Mouse (Mus musculus) heart, embryonic 11.5 days (tissue): Measurements from ENCODE around the gene Cnnm3. TPM values are rescaled to one million over a fixed set of nuclear protein-coding genes. Genes with fewer than 3 reads are reported as not detected.

Source experiments
- ATAC-seq: fragments of 200-750 bp; cut with Nextera tagmentation; replicated peaks from 2 replicates; pipeline ENCODE4 v1.8.0; 2017; ENCODE audit warnings: moderate library complexity; ENCODE audit not compliant: insufficient number of reproducible peaks, low FRiP score, low TSS enrichment
- H3K27ac ChIP-seq: fragments of 300-500 bp; sonication (generic); 2 replicates; pipeline ENCODE4 v1.5.1; 2014; ENCODE audit warnings: mild to moderate bottlenecking, low read depth, low read length
- H3K27me3 ChIP-seq: fragments of 300-500 bp; sonication (generic); 2 replicates; pipeline ENCODE4 v1.6.1; 2014; ENCODE audit warnings: mild to moderate bottlenecking, low read length, mixed read lengths; ENCODE audit not compliant: control insufficient read depth, insufficient read depth
- H3K36me3 ChIP-seq: fragments of 300-500 bp; sonication (generic); 2 replicates; pipeline ENCODE4 v1.6.1; 2014; ENCODE audit warnings: mild to moderate bottlenecking, low read length, moderate library complexity, mixed read lengths; ENCODE audit not compliant: control insufficient read depth, insufficient read depth
- H3K4me1 ChIP-seq: fragments of 300-500 bp; sonication (generic); 2 replicates; pipeline ENCODE4 v1.6.1; 2014; ENCODE audit warnings: low read length; ENCODE audit not compliant: control insufficient read depth, insufficient read depth
- H3K4me2 ChIP-seq: fragments of 300-500 bp; sonication (generic); 2 replicates; pipeline ENCODE4 v1.6.1; 2014; ENCODE audit warnings: mild to moderate bottlenecking, moderate library complexity
- H3K4me3 ChIP-seq: fragments of 300-500 bp; sonication (generic); 2 replicates; pipeline ENCODE4 v1.5.1; 2014; ENCODE audit warnings: low read depth, low read length
- H3K9ac ChIP-seq: fragments of 300-500 bp; sonication (generic); 2 replicates; pipeline ENCODE4 v1.6.1; 2014; ENCODE audit warnings: mild to moderate bottlenecking, low read depth, low read length, moderate library complexity
- H3K9me3 ChIP-seq: fragments of 300-500 bp; sonication (generic); replicated peaks from 2 replicates; pipeline ENCODE4 v1.6.1; 2016; ENCODE audit warnings: low read length; ENCODE audit not compliant: control insufficient read depth
- WGBS: fragments of 180-500 bp; shearing (Covaris S2); extraction: QIAGEN DNeasy Blood & Tissue Kit; methylation state at CpG from one replicate; pipeline ENCODE4 v1.1.7; 2014; ENCODE audit not compliant: insufficient replicate concordance; 5-methylcytosine and 5-hydroxymethylcytosine counted together
- polyA plus RNA-seq: library from polyadenylated mRNA; unstranded; fragments of >200 nt; fragmentation: Nextera tagmentation; extraction: Ambion mirVana; gene quantifications from 2 replicates; pipeline ENCODE4 v1.2.1, GENCODE M21; 2014

Cnnm3 gene
- polyA plus RNA-seq, 1 experiment from 2014 or later = 3.9 TPM

DNA sequence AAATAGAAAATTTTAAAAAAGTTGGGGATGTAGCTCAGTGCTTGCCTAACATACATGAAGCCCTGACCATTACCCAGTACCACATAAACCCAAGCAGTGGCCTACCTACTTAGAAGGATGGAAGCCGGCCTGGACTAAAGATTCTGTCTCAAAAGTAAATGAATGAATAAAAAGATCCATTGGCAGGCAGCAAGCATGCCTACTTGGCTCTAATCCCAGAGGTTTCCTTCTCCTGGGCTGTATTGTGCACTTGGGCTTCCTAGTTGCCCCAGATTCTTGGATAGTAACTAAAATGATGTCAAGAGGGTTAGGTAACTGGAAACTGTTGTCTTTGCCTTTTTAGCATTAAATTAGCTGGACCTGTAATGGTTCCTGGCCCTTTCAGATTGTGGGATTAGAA is 1.6 kb downstream of the Cnnm3 start:
- Histone ChIP-seq H3K4me3 (peak overlapping the region; percentile 98), H3K4me1 (peaks cover 12% of the 10 kb centered on the region), H3K4me2 (peak overlapping the region; percentile 97), H3K9me3 (no peaks in the 10 kb centered on the region), H3K27me3 (no peaks in the 10 kb centered on the region), H3K27ac (no peak overlapping the region), H3K9ac (peak overlapping the region; percentile 90; the same call in 1 of the 2 replicates), H3K36me3 (no peaks in the 10 kb centered on the region)
- WGBS = 15% methylated on average over 1 of the region's 1 CpGs
- no peak for ATAC-seq

DNA sequence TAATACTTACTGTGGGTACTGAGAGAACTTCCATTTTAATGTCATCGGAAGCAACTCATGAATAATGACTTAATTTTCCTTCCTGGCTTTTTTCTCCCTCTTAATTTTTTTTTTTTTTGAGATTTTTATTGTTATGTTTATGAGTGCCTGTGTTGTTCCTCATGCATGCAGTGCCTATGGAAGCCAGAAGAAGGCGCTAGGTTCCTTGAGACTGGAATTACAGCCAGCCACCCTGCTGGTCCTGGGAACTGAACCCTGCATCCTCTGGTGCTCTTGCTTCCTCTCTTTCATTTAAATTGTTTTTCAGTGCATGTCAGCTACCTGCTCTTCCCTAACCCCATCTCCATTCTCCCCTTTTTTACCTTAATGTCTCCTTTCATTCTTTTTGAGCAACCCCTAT is 2.1 kb downstream of the Cnnm3 start:
- no peaks in the 10 kb centered on the region for H3K36me3 ChIP-seq
- H3K4me1 ChIP-seq = peaks cover 13% of the 10 kb centered on the region
- peak overlapping the region; percentile 97 for H3K4me2 ChIP-seq
- H3K27me3 ChIP-seq = no peaks in the 10 kb centered on the region
- 47% methylated on average over 2 of the region's 2 CpGs for WGBS
- no peaks in the 10 kb centered on the region for H3K9me3 ChIP-seq
- no peak for ATAC-seq
- H3K27ac ChIP-seq = no peak overlapping the region
- peak overlapping the region; percentile 98 for H3K4me3 ChIP-seq
- no peak overlapping the region for H3K9ac ChIP-seq

DNA sequence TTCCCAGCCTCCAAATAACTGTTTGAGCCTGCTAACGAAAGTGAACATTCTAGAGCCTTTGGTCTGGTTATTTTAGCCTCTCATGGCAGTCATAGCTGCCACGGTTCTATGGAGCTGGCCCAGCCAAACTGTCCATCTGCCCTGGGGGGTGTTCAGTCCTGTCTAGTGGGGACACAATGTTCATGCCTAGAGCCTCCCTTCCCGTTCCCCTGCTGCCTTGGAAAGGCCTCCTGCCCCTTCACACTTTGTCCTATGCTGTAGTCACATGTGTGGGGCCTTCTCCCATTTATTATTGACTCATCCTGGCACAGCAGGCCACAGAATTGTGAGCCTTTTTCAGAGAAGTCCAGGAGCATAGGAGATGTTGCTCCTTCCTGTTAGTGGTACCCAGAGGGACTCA is 6.6 kb downstream of the Cnnm3 start:
- H3K4me1 ChIP-seq = peaks cover 9% of the 10 kb centered on the region
- H3K9ac ChIP-seq = no peak overlapping the region

DNA sequence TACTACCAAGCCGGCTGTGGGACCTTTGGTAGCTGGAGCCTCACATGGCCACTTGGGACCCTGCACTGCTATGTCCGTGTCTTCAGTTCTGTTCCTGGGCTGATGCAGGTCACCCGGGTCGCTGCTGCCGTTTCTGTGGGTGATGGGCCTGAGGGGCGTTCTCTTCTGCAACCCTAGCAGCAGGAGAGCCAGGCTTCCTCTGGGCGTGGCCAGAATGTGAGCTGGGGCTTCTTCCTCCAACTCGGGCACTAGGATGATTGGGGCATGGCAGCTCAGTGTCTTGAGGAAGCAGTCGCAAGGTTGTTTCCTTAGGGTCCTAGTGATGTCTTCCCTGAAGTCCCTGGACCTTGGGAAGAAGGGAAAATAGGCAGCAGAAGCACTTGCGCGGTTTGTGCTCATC is 8.0 kb downstream of the Cnnm3 start:
- H3K4me1 ChIP-seq = peaks cover 6% of the 10 kb centered on the region
- no peak for ATAC-seq
- H3K4me2 ChIP-seq = no peak overlapping the region
- H3K9ac ChIP-seq = no peak overlapping the region
- H3K36me3 ChIP-seq = peaks cover 22% of the 10 kb centered on the region
- no peak overlapping the region for H3K27ac ChIP-seq
- no peaks in the 10 kb centered on the region for H3K27me3 ChIP-seq
- WGBS = 74% methylated on average over 11 of the region's 11 CpGs
- no peak overlapping the region for H3K4me3 ChIP-seq
- H3K9me3 ChIP-seq = no peaks in the 10 kb centered on the region

More for the DNA sequence above, 6.6 kb downstream of the Cnnm3 start:
- Histone ChIP-seq H3K27me3 (no peaks in the 10 kb centered on the region), H3K4me3 (no peak overlapping the region), H3K36me3 (peaks cover 18% of the 10 kb centered on the region), H3K4me2 (no peak overlapping the region), H3K9me3 (no peaks in the 10 kb centered on the region), H3K27ac (no peak overlapping the region)
- WGBS = 88% methylated on average over 3 of the region's 3 CpGs
- ATAC-seq = no peak

DNA sequence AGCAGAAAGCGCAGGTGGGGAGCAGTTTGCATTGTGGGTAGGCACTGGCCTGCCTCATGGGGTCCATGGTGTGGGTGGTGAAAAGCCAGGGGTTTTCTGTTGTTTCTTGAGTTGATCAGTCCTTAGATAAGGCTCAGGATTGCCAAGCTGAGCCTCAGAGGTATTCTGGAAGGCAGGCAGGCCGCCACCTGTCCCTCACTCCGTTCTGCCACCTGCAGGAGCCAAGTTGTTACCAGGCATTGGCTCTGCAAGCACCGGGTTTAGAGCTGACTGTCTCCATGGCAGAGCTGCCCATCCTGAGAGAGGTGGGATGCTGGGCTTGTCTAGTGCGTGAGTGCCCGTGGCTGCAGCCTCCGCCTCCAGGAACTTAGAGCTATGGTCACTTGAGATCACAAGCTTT is 10.5 kb downstream of the Cnnm3 start:
- Histone ChIP-seq H3K36me3 (peaks cover 28% of the 10 kb centered on the region), H3K4me1 (peaks cover 3% of the 10 kb centered on the region; the same call in 1 of the 2 replicates), H3K4me2 (no peak overlapping the region), H3K27ac (no peak overlapping the region), H3K4me3 (no peak overlapping the region), H3K9ac (no peak overlapping the region), H3K9me3 (no peaks in the 10 kb centered on the region), H3K27me3 (no peaks in the 10 kb centered on the region)
- 91% methylated on average over 7 of the region's 7 CpGs for WGBS
- no peak for ATAC-seq

DNA sequence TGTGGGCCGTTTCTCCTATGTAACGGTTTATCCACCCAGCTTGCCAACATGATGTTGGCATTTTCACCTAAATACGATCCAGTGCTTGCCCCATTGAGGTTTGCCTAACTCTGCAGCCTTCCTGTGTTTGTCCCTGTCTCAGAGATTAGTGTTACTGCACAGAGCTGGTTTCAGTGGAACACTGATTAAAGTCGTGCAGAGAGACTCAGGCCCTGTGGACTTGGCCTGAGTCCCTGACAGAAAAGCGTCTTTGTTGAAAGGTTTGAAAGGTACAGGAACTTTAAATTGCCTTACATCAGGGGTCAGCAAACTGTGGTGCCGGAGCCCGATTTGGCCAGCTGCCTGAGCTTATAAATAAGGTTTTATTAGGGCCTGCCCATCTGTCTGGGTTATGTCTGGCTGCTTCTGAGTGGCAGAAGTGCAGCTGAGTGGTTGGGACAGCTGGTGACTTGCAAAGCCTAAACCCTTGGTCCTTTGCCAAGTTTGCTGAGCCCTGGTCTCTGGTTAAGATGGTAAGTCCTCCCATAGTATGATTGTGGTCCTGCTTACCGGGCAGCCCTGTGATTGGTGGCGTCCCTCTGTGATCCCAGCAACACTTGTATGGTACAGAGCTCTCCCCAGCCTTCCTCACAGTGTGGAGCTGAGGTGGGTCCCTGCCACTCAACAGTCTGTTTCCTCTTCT is 11.8 kb downstream of the Cnnm3 start:
- Histone ChIP-seq H3K27me3 (no peaks in the 10 kb centered on the region), H3K4me2 (no peak overlapping the region), H3K4me1 (no peaks in the 10 kb centered on the region), H3K9ac (no peak overlapping the region), H3K36me3 (peaks cover 28% of the 10 kb centered on the region), H3K27ac (no peak overlapping the region; the same call in 1 of the 2 replicates), H3K9me3 (no peaks in the 10 kb centered on the region), H3K4me3 (no peak overlapping the region)
- 79% methylated on average over 9 of the region's 9 CpGs for WGBS
- ATAC-seq = no peak; the same call in 1 of the 2 replicates

DNA sequence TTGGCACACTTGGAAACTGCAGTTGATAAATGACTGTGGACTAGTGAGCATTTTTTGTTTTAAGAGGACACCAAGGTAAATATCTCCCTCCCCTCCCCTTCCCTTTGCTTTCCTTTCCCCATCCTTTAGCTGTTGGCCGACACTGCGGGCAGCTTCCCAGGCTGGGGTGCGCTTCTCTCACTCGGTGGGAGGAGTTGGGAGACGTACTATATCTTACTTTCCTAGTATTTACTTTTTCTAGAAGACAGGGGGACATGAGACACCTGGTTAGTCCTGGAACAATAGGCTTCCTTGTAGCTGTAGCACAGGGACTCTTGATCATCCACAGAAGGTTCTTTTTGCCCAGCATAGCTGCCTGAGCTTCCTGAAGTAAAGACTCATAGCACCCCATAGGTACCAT is 12.4 kb downstream of the Cnnm3 start:
- no peaks in the 10 kb centered on the region for H3K9me3 ChIP-seq
- H3K27me3 ChIP-seq = no peaks in the 10 kb centered on the region
- no peak overlapping the region for H3K9ac ChIP-seq
- H3K4me1 ChIP-seq = no peaks in the 10 kb centered on the region
- H3K27ac ChIP-seq = no peak overlapping the region
- no peak overlapping the region for H3K4me2 ChIP-seq
- H3K36me3 ChIP-seq = peaks cover 26% of the 10 kb centered on the region
- no peak for ATAC-seq
- 77% methylated on average over 5 of the region's 5 CpGs for WGBS
- no peak overlapping the region for H3K4me3 ChIP-seq

DNA sequence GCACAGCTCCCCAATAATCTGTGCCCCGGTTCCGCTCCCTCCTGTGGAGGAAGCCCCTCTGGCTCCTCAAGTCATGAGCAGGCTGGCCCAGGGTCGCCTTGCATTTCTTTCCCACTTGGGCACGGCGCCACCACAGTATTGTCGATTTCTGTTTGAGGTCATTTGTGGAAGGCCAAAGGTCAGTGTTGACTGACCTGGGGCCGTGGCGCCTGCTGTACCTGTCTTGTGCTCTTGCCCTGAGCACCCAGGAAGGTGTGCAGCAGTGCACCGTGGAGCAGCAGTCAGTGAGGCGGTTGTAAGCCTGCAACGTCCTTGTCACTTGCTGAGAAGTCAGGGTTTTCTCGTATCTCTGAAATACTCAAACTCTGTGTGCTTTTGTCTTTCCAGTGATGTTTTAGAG is 14.1 kb downstream of the Cnnm3 start:
- Histone ChIP-seq H3K9ac (no peak overlapping the region), H3K9me3 (no peaks in the 10 kb centered on the region), H3K4me2 (no peak overlapping the region), H3K27ac (no peak overlapping the region), H3K4me3 (no peak overlapping the region), H3K27me3 (no peaks in the 10 kb centered on the region), H3K36me3 (peaks cover 14% of the 10 kb centered on the region), H3K4me1 (no peaks in the 10 kb centered on the region)
- no peak for ATAC-seq
- WGBS = 87% methylated on average over 12 of the region's 12 CpGs

DNA sequence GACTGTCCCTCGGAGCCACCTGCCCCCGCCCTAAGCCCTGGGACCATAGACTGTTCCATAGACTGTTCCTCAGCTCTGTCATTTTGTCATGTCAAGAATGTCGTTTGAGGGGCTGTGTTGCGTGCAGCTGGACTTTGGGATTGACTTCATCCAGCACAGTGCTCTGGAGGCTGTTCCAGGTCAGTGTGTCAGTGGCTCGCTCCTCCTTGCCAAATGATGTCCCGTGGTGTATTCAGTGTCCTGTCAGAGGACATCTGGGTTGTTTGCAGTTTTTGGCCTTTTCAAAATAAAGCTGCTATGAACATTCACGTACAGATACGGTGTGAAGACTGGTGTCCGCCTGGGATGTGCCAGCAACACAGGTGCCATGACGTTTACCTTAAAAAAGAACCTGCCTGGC is 15.2 kb downstream of the Cnnm3 start:
- H3K4me1 ChIP-seq = peaks cover 2% of the 10 kb centered on the region; the same call in 1 of the 2 replicates
- H3K9ac ChIP-seq = no peak overlapping the region
- H3K9me3 ChIP-seq = no peaks in the 10 kb centered on the region
- H3K4me2 ChIP-seq = no peak overlapping the region
- WGBS = 87% methylated on average over 10 of the region's 10 CpGs
- peaks cover 10% of the 10 kb centered on the region for H3K36me3 ChIP-seq
- no peak for ATAC-seq
- no peaks in the 10 kb centered on the region for H3K27me3 ChIP-seq
- no peak overlapping the region for H3K4me3 ChIP-seq
- no peak overlapping the region for H3K27ac ChIP-seq
